ENCODE assay signal across 26 mouse cellular contexts in genomic region chr13:94089286-94089685, GRCm38 (mm10). TPM values are rescaled to one million over a fixed set of nuclear protein-coding genes. Genes with fewer than 3 reads are reported as not detected.
DNase-seq lines count a peak whose midpoint lies in the region; ATAC-seq and TF ChIP-seq lines count a peak whose summit lies in the region.
"Had no signal": no experiment of that assay in that cellular context is flagged by ENCODE, and none has a peak within 500 bp of the region (broad histone marks: within the 10 kb centered on the region; RNA-seq: fewer than 3 reads in every experiment).

No protein-coding gene starts in this region.

- TF ChIP-seq CTCF in kidney, adult 2 months (conservative IDR thresholded peaks at IDR 0.05; ENCODE audit: insufficient read depth, insufficient read length, low read depth, low read length), result no peak

- WGBS in kidney, embryonic 15.5 days, result 34% methylated on average over 9 of the region's 9 CpGs
- WGBS in kidney, adult 2 months, result 71% methylated on average over 9 of the region's 9 CpGs

- H3K4me3 ChIP-seq in kidney, embryonic 15.5 days (replicated peaks), result no peak overlapping the region
- H3K4me3 ChIP-seq in kidney, adult 2 months (ENCODE audit: insufficient read depth, low read depth, low read length), result no peak overlapping the region
- H3K4me3 ChIP-seq: embryonic facial prominence, embryonic 10.5 days; embryonic facial prominence, embryonic 12.5 days; forebrain, embryonic 13.5 days; forebrain, embryonic 15.5 days had no signal

- peak; percentile 79 for DNase-seq in embryo, embryonic 10 days (ENCODE audit: low spot score)
- DNase-seq in embryo, embryonic 11 days, result no peak
- no peak for DNase-seq in kidney, adult 2 months
- DNase-seq in kidney, postnatal 10 days, result peak; percentile 67
- DNase-seq in kidney, adult 9 months, result no peak
- no peak for DNase-seq in testis, postnatal 10 days (ENCODE audit: low spot score)
- DNase-seq: adrenal gland, adult 8-10 months; adrenal gland, postnatal 14 days; adrenal gland, postnatal 36 days; B cell, adult 2 months; cerebellum, adult 11-12 months; cerebellum, adult 2 months; cerebellum, adult 9-10 months; cerebellum, postnatal 10 days; cerebellum, postnatal 25 days; forebrain, postnatal 0 days had no signal

- H3K9ac ChIP-seq in kidney, embryonic 15.5 days, result no peak overlapping the region
- H3K9ac ChIP-seq: embryonic facial prominence, embryonic 12.5 days; forebrain, embryonic 13.5 days; forebrain, embryonic 15.5 days; forebrain, postnatal 0 days had no signal

- no peaks in the 10 kb centered on the region for H3K9me3 ChIP-seq in kidney, embryonic 15.5 days (replicated peaks)
- H3K9me3 ChIP-seq: embryonic facial prominence, embryonic 10.5 days; embryonic facial prominence, embryonic 12.5 days; forebrain, embryonic 13.5 days; forebrain, embryonic 15.5 days; G1E had no signal

- peak overlapping the region; percentile 7; the same call in 1 of the 2 replicates for H3K27ac ChIP-seq in kidney, embryonic 15.5 days
- no peak overlapping the region for H3K27ac ChIP-seq in kidney, adult 2 months (ENCODE audit: insufficient read depth, low read depth, low read length)
- H3K27ac ChIP-seq: embryonic facial prominence, embryonic 10.5 days; embryonic facial prominence, embryonic 12.5 days; forebrain, embryonic 13.5 days; forebrain, embryonic 15.5 days had no signal

- no peaks in the 10 kb centered on the region for H3K27me3 ChIP-seq in kidney, embryonic 15.5 days
- H3K27me3 ChIP-seq in kidney, adult 2 months (replicated peaks; ENCODE audit: control insufficient read depth, insufficient read depth, low read length), result no peaks in the 10 kb centered on the region
- H3K27me3 ChIP-seq: CH12.LX; embryonic facial prominence, embryonic 12.5 days; forebrain, embryonic 13.5 days; forebrain, embryonic 15.5 days; Patski had no signal

- H3K4me1 ChIP-seq in kidney, embryonic 15.5 days, result peaks cover 83% of the 10 kb centered on the region
- peaks cover 6% of the 10 kb centered on the region; the same call in 1 of the 2 replicates for H3K4me1 ChIP-seq in kidney, adult 2 months (ENCODE audit: control insufficient read depth, insufficient read depth, low read length)
- H3K4me1 ChIP-seq: forebrain, embryonic 13.5 days; forebrain, embryonic 15.5 days had no signal

- no peak overlapping the region for H3K4me2 ChIP-seq in kidney, embryonic 15.5 days
- H3K4me2 ChIP-seq: embryonic facial prominence, embryonic 12.5 days; forebrain, embryonic 13.5 days; forebrain, embryonic 15.5 days had no signal

- no peak for ATAC-seq in kidney, embryonic 15.5 days (replicated peaks; ENCODE audit: low FRiP score)
- ATAC-seq: activated CD4-positive, CD25-positive, alpha-beta regulatory T cell, adult 4 months; CD4-positive, CD25-positive, alpha-beta regulatory T cell, adult 4 months; forebrain, embryonic 13.5 days; forebrain, embryonic 15.5 days; forebrain, postnatal 0 days; Patski had no signal

- peaks cover 25% of the 10 kb centered on the region for H3K36me3 ChIP-seq in kidney, embryonic 15.5 days
- no peaks in the 10 kb centered on the region for H3K36me3 ChIP-seq in kidney, adult 2 months (ENCODE audit: control insufficient read depth, insufficient read depth, low read length)
- H3K36me3 ChIP-seq: forebrain, embryonic 15.5 days; G1E had no signal

- no peak for TF ChIP-seq POLR2A in kidney, adult 2 months (IDR thresholded peaks at IDR 0.05; ENCODE audit: low read depth, low read length)

RNA-seq across cellular contexts. Expression of gene Lhfpl2, which starts 31.7 kb away (rescaled TPM):
- 87.7 and 89.1 TPM in 2 replicates for polyA plus RNA-seq in kidney, embryonic 15.5 days (2015; fragmentation: Nextera tagmentation; extraction: Ambion mirVana)
- polyA plus RNA-seq in kidney, adult 2 months (2012; rRNA removed), result 11.3 and 17.9 TPM in 2 replicates
- polyA plus RNA-seq: activated CD4-positive, CD25-positive, alpha-beta regulatory T cell, adult 4 months; G1E had no signal

Comparison
In these comparisons a context has a peak if more than half of its experiments do, and no peak if none do; other contexts are left out.
1. DNase-seq: peak in embryo, embryonic 10 days (single experiment) and kidney, postnatal 10 days (single experiment); none in embryo, embryonic 11 days (single experiment), kidney, adult 2 months (single experiment), kidney, adult 9 months (single experiment) and testis, postnatal 10 days (single experiment).